Mouse (Mus musculus) liver, postnatal 0 days (tissue): ENCODE data around the gene Dbn1.

Source experiments
- CTCF ChIP-seq: sonication (generic); IDR thresholded peaks from 2 replicates; pipeline ENCODE4 v1.5.1; 2016; ENCODE audit warnings: antibody characterized with exemption, low read depth
- EP300 ChIP-seq: IDR thresholded peaks from 2 replicates; pipeline ENCODE4 v1.6.1; 2016; ENCODE audit warnings: antibody characterized with exemption, low read depth, mild to moderate bottlenecking

DNA sequence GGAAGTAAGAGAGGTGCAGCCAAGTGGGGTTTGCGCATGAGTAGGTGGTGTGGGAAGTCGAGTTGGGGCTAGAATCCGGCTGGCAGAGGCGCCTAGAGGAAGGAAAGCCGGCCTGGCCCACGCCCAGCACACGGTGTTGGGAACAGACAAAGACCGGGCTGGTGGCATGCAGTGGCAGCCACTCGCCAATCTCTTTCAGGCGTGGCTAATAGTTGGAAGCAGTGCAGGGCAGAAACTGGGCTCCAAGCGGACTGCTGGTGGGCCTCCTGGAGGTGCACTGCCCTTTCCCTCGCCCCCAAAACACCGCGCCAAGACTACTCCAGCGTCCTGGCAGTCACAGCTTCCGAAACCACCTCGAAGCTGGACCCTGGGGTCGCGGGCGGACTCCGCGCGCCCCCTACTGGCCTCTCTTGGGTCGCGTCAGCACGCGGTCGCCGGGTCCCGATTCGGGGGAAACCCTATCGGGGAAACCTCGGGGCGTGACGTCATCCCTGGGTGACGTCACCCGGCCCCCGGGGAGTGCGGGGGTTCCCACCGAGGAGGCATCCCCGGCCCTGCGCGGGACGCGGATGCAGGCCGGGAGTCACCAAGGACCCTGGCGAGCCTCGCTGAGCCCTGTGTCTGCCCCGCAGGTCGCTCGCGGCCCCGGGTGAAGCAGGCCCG lies 16.6 kb downstream of the Dbn1 start:
- peak; percentile 91 for TF ChIP-seq CTCF
- TF ChIP-seq EP300, result no peak
